Mouse (Mus musculus) embryonic fibroblast, embryonic 13.5 days (primary cell): ENCODE data around the gene Sppl3.

Source experiments
- CTCF ChIP-seq: IDR thresholded peaks from 2 replicates; pipeline ENCODE4 v1.5.1; 2011; ENCODE audit warnings: mild to moderate bottlenecking, control low read depth, low read length, moderate library complexity, borderline replicate concordance; ENCODE audit not compliant: insufficient read depth
- POLR2A ChIP-seq: IDR thresholded peaks from 2 replicates; pipeline ENCODE4 v1.6.1; 2011; ENCODE audit warnings: low read depth, mild to moderate bottlenecking, control low read depth, low read length, moderate library complexity

DNA sequence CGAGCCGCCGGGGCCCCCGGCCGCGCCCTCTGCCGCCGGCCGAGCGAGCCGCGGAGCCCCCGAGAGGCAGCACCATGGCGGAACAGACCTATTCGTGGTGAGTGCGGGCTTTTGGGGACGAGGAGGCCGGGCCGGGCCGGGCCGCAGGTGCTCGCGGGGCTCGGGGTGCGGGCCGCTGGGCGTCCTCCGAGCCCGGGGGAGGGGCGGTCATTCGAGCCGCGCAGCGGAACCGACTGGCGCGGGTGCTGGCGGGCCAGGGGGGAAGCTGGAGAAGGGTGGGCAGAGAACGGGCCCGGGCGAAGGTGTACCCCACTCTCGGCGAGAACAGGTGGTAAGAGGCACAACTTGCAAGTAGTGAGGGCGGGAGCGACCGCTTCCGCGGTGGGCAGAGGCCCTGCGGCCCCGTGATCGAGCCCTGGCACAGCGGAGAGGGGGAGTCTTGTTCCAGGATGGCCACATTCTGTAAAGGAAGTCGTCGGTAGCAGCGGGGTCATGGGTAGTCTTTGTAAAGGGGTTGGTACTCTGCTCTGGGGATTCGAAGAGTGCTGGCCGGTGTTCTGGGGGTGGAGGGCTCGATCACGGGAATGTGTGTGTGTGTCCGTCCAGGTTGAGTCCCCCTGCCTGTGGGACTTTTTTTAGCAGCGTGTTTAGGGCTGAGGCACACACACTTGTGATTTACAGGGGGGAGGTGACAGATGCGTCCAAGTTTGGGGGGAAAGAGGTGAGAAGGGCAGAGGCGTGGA, 753 bp downstream of the Sppl3 start:
- no peak for TF ChIP-seq POLR2A
- no peak for TF ChIP-seq CTCF
